Mouse (Mus musculus) C3H10T1/2 (cell line): ENCODE results near the gene Vmn2r99. TPM values are rescaled to one million over a fixed set of nuclear protein-coding genes. Genes with fewer than 3 reads are reported as not detected.

Source experiments
- polyA plus RNA-seq, 2 experiments: library from polyadenylated mRNA; unstranded; fragments of >200 nt; fragmentation: generic; extraction: Trizol; gene quantifications; one replicate each; pipeline ENCODE4 v1.2.1; 2012; ENCODE audit warnings: missing spikeins in 2 of 2

The Vmn2r99 gene
- polyA plus RNA-seq: not detected

GRCm38 (mm10) chr17:19361649-19362048 is at the start of gene Vmn2r99:
Gene Vmn2r99 (plus strand): TSS chr17:19361949.

Other genes starting within 250 kb of the Vmn2r99 start
- gene Vmn2r100, start 142.8 kb downstream of the Vmn2r99 start, polyA plus RNA-seq: not detected
- not detected for gene Vmn2r101, start 215.3 kb downstream of the Vmn2r99 start, polyA plus RNA-seq